In genomic region chr5:101895717-101896645, GRCm38 (mm10) we compare ENCODE assay signal across 17 mouse cellular contexts.
A peak's percentile ranks its signal among the peaks of the same experiment; 100 is the strongest.
DNase-seq lines count a peak whose midpoint lies in the region; ATAC-seq and TF ChIP-seq lines count a peak whose summit lies in the region.
"Had no signal": no experiment of that assay in that cellular context is flagged by ENCODE, and none has a peak within 500 bp of the region (broad histone marks: within the 10 kb centered on the region; RNA-seq: fewer than 3 reads in every experiment).

No protein-coding gene starts in this region.

- no peaks in the 10 kb centered on the region for H3K4me1 ChIP-seq in hindbrain, embryonic 16.5 days (ENCODE audit: control insufficient read depth, insufficient read depth, low read depth, low read length)
- H3K4me1 ChIP-seq in hindbrain, postnatal 0 days (ENCODE audit: insufficient read depth, low read length): no peaks in the 10 kb centered on the region

- H3K9ac ChIP-seq in hindbrain, embryonic 16.5 days (ENCODE audit: low read depth, low read length): no peak overlapping the region
- H3K9ac ChIP-seq in hindbrain, postnatal 0 days (replicated peaks; ENCODE audit: low read length): no peak overlapping the region
- H3K9ac ChIP-seq: hindbrain, embryonic 14.5 days; liver, postnatal 0 days had no signal

- WGBS in hindbrain, embryonic 16.5 days: 93% methylated on average over 18 of the region's 18 CpGs
- 90% methylated on average over 18 of the region's 18 CpGs for WGBS in hindbrain, postnatal 0 days

- no peak overlapping the region for H3K4me2 ChIP-seq in hindbrain, embryonic 16.5 days (ENCODE audit: low read length)
- H3K4me2 ChIP-seq in hindbrain, postnatal 0 days (ENCODE audit: low read depth, low read length): no peak overlapping the region
- H3K4me2 ChIP-seq: heart, embryonic 11.5 days; hindbrain, embryonic 14.5 days; midbrain, embryonic 11.5 days had no signal

- DNase-seq in cerebellum, postnatal 4 days (ENCODE audit: low spot score in 2 of 2): no peak
- DNase-seq in 3T3-L1 (ENCODE audit: low read depth, low spot score): peak; percentile 61
- DNase-seq in adrenal gland, postnatal 36 days: peak; percentile 22 to 42
- DNase-seq in cerebellum, postnatal 14 days: peak; percentile 29 to 57
- DNase-seq in hindbrain, postnatal 0 days (ENCODE audit: low spot score): no peak
- DNase-seq: kidney, adult 18-20 months; liver, postnatal 0 days; lung, postnatal 36 days; right cerebral cortex, postnatal 4 days; thymus, postnatal 14 days had no signal

- H3K4me3 ChIP-seq in hindbrain, embryonic 16.5 days (ENCODE audit: low read length): no peak overlapping the region
- H3K4me3 ChIP-seq in hindbrain, postnatal 0 days (ENCODE audit: low read length): no peak overlapping the region

- ATAC-seq in cerebellum, adult (ENCODE audit: insufficient number of reproducible peaks, low FRiP score, low TSS enrichment): peak; percentile 12
- ATAC-seq in hindbrain, embryonic 16.5 days: no peak
- ATAC-seq in hindbrain, postnatal 0 days: no peak
- ATAC-seq: forebrain, embryonic 16.5 days; liver, postnatal 0 days had no signal

- no peaks in the 10 kb centered on the region for H3K9me3 ChIP-seq in hindbrain, embryonic 16.5 days (ENCODE audit: control insufficient read depth, low read length)
- no peaks in the 10 kb centered on the region for H3K9me3 ChIP-seq in hindbrain, postnatal 0 days (ENCODE audit: low read length)

- no peak overlapping the region for H3K27ac ChIP-seq in hindbrain, embryonic 16.5 days (ENCODE audit: low read depth, low read length)
- no peak overlapping the region for H3K27ac ChIP-seq in hindbrain, postnatal 0 days
- H3K27ac ChIP-seq: hindbrain, embryonic 14.5 days had no signal

- H3K27me3 ChIP-seq in hindbrain, embryonic 16.5 days (replicated peaks; ENCODE audit: control insufficient read depth, insufficient read depth, low read length): no peaks in the 10 kb centered on the region
- no peaks in the 10 kb centered on the region for H3K27me3 ChIP-seq in hindbrain, postnatal 0 days (ENCODE audit: insufficient read depth, low read length)

- H3K36me3 ChIP-seq in hindbrain, embryonic 16.5 days (ENCODE audit: control insufficient read depth, insufficient read depth, low read length): peaks cover 38% of the 10 kb centered on the region
- peaks cover 63% of the 10 kb centered on the region for H3K36me3 ChIP-seq in hindbrain, postnatal 0 days (ENCODE audit: insufficient read depth, low read length)
- H3K36me3 ChIP-seq: G1E had no signal

- TF ChIP-seq CTCF in hindbrain, postnatal 0 days (IDR thresholded peaks at IDR 0.05; ENCODE audit: low read depth): no peak

Comparison
In these comparisons a context has a peak if more than half of its experiments do, and no peak if none do; other contexts are left out.
1. DNase-seq: peak in 3T3-L1 (single experiment), adrenal gland, postnatal 36 days (2 of 2) and cerebellum, postnatal 14 days (2 of 2); none in cerebellum, postnatal 4 days (0 of 2) and hindbrain, postnatal 0 days (single experiment).